Mouse (Mus musculus): ENCODE measurements around the gene Isl2. TPM values are rescaled to one million over a fixed set of nuclear protein-coding genes. Genes with fewer than 3 reads are reported as not detected.

Isl2 gene
- total and polyA plus RNA-seq, 3 experiments = 0.03 TPM; not detected in 2

DNA sequence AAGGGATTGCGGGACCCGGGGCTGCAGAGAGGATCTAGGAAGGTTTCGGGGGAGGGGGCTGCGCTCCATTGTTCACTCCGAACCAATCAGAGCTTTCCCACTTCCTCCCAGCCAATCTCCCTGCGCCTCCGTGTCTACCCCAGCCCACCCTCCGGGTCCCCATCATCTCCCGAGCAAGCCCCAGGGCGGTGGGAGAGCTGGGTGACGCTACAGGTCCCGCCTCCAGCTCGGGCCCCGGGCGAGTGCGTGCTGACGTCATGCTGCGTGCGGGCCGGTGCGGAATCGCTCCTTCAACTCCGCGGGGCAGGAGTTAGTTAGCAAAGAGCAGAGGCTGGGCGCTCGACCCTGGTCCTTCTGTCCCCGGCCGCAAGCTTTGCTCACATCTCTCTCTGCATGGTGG, 2.4 kb downstream of the Isl2 start:
- Histone ChIP-seq H3K36me3 (replicated peaks) (no peaks in the 10 kb centered on the region), H3K4me1 (ENCODE audit: insufficient read depth, low read depth, low read length) (peaks cover 3% of the 10 kb centered on the region; the same call in 1 of the 2 replicates), H3K4me3 (ENCODE audit: low read depth, low read length) (peak overlapping the region; percentile 35; the same call in 1 of the 2 replicates), H3K27me3 (ENCODE audit: insufficient read depth, low read length) (peaks cover 80% of the 10 kb centered on the region), H3K9me3 (replicated peaks) (peaks cover 7% of the 10 kb centered on the region)
- TF ChIP-seq GATA2 (IDR thresholded peaks at IDR 0.05; ENCODE audit: borderline replicate concordance, low read depth, low read length) (no peak), TAL1 (conservative IDR thresholded peaks at IDR 0.05; ENCODE audit: low read depth, low read length) (no peak), CTCF (IDR thresholded peaks at IDR 0.05; ENCODE audit: low read depth, low read length) (no peak), POLR2AphosphoS5 (IDR thresholded peaks at IDR 0.05; ENCODE audit: insufficient replicate concordance, low read depth, low read length) (no peak), GATA1 (IDR thresholded peaks at IDR 0.05; ENCODE audit: borderline replicate concordance, low read length) (no peak)
- no peak for ATAC-seq (ENCODE audit: extremely low read depth, insufficient number of reproducible peaks, low FRiP score, poor library complexity, severe bottlenecking)
- no peak for DNase-seq (ENCODE audit: low spot score)

DNA sequence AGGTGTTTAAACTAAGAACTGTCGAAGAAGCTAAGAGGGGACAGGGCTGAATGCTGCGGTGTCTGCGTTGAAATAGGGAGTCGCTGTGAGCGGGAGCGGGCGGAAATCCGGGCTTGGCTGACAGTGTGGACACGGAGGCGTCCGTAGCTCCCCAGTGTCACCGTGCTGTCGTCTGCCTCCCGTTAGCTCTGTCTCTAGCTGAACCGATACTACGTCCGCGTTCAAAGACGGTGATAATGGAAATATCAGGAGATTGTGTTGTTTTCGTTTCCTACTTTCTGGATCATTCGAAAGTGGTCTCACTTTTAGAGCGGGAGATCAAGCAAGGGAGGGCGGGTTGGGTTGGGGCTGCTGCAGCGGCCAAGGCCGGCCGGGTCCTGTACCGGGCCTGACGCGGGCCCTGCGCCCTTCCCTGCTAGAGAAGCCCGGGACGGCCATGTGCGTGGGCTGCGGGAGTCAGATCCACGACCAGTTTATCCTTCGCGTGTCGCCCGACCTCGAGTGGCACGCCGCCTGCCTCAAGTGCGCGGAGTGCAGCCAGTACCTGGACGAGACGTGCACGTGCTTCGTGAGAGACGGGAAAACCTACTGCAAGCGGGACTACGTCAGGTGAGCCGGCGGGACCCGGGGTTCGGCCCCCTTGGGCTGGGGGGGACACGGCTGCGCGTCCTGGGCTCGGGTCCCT, 3.4 kb downstream of the Isl2 start:
- Histone ChIP-seq H3K9me3 (replicated peaks) (peaks cover 12% of the 10 kb centered on the region), H3K4me1 (ENCODE audit: insufficient read depth, low read depth, low read length) (peaks cover 3% of the 10 kb centered on the region; the same call in 1 of the 2 replicates), H3K27me3 (ENCODE audit: insufficient read depth, low read length) (peaks cover 84% of the 10 kb centered on the region), H3K36me3 (replicated peaks) (no peaks in the 10 kb centered on the region), H3K4me3 (ENCODE audit: low read depth, low read length) (no peak overlapping the region)
- ATAC-seq (ENCODE audit: extremely low read depth, insufficient number of reproducible peaks, low FRiP score, poor library complexity, severe bottlenecking) (no peak), DNase-seq (ENCODE audit: low spot score) (no peak)
- TF ChIP-seq POLR2AphosphoS5 (IDR thresholded peaks at IDR 0.05; ENCODE audit: insufficient replicate concordance, low read depth, low read length) (no peak), GATA2 (IDR thresholded peaks at IDR 0.05; ENCODE audit: borderline replicate concordance, low read depth, low read length) (no peak), GATA1 (IDR thresholded peaks at IDR 0.05; ENCODE audit: borderline replicate concordance, low read length) (no peak), TAL1 (conservative IDR thresholded peaks at IDR 0.05; ENCODE audit: low read depth, low read length) (no peak), CTCF (IDR thresholded peaks at IDR 0.05; ENCODE audit: low read depth, low read length) (no peak)

DNA sequence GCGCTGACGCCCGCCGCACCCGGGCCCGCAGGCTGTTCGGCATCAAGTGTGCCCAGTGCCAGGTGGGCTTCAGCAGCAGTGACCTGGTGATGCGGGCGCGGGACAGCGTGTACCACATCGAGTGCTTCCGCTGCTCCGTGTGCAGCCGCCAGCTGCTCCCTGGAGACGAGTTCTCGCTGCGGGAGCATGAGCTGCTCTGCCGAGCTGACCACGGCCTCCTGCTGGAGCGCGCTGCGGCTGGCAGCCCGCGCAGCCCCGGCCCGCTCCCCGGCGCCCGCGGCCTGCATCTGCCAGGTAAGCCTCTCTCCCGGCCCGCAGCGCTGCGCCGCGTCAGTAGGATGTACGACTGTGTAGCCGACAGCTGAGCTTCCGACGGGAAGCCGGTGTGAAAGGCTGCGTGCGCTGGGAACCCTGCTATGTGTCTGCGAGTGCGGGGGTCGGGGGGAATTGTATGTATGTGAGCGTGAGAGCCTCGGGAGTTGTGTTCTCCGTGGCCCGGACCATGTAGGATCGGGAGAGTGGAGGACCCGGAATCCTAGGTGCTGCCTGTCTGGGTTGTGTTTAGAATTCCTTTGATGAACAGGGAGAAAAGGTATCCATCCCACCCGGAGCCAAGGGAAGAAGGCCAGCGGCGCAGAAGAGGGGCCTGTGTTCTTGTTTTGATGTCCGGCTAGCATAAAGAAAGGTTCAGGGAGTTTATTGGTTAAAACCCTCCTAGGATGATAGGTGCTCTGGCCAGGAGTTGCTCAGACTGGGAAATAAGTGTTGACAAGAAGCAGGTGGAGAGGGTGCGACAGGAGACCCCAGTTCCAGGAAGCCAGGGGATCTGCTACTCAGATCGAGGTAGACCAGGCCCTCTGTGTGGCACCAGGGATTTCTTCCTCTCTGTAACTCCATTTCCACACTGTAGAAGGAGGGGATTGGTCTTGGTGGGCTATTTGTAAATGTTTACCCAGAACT, 4.2 kb downstream of the Isl2 start:
- H3K9me3 ChIP-seq (replicated peaks) = peaks cover 12% of the 10 kb centered on the region
- TF ChIP-seq GATA2 (IDR thresholded peaks at IDR 0.05; ENCODE audit: borderline replicate concordance, low read depth, low read length) (no peak), TAL1 (conservative IDR thresholded peaks at IDR 0.05; ENCODE audit: low read depth, low read length) (no peak), GATA1 (IDR thresholded peaks at IDR 0.05; ENCODE audit: borderline replicate concordance, low read length) (no peak), CTCF (IDR thresholded peaks at IDR 0.05; ENCODE audit: low read depth, low read length) (no peak), POLR2AphosphoS5 (IDR thresholded peaks at IDR 0.05; ENCODE audit: insufficient replicate concordance, low read depth, low read length) (no peak)
- DNase-seq (ENCODE audit: low spot score) (no peak), ATAC-seq (ENCODE audit: extremely low read depth, insufficient number of reproducible peaks, low FRiP score, poor library complexity, severe bottlenecking) (no peak)
- no peak overlapping the region for H3K4me3 ChIP-seq (ENCODE audit: low read depth, low read length)
- H3K36me3 ChIP-seq (replicated peaks) = no peaks in the 10 kb centered on the region
- H3K4me1 ChIP-seq (ENCODE audit: insufficient read depth, low read depth, low read length) = peaks cover 3% of the 10 kb centered on the region; the same call in 1 of the 2 replicates
- H3K27me3 ChIP-seq (ENCODE audit: insufficient read depth, low read length) = peaks cover 78% of the 10 kb centered on the region

DNA sequence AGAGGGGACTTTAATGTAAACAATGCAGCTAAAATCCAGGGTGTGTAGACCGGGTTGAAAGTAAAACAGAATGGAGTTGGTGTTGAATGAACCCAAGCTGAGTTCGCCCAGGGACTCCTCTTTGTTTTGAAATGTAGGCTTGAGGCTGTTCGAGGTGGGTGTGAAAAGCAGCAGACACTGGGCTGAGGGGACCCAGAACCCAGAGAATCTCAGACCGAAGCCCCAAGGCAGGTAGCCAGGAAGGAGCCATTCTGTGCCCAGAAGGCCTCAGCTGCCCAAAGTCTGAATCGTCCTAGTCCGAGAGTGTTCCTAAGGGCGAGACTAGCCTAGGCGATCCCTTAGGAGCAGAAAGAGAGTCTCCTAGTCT, 4.8 kb downstream of the Isl2 start:
- ATAC-seq (ENCODE audit: extremely low read depth, insufficient number of reproducible peaks, low FRiP score, poor library complexity, severe bottlenecking) = no peak
- Histone ChIP-seq H3K9me3 (replicated peaks) (peaks cover 12% of the 10 kb centered on the region), H3K4me3 (ENCODE audit: low read depth, low read length) (no peak overlapping the region), H3K4me1 (ENCODE audit: insufficient read depth, low read depth, low read length) (peaks cover 3% of the 10 kb centered on the region; the same call in 1 of the 2 replicates), H3K36me3 (replicated peaks) (no peaks in the 10 kb centered on the region), H3K27me3 (ENCODE audit: insufficient read depth, low read length) (peaks cover 73% of the 10 kb centered on the region)
- no peak for TF ChIP-seq CTCF (IDR thresholded peaks at IDR 0.05; ENCODE audit: low read depth, low read length)
- no peak for TF ChIP-seq TAL1 (conservative IDR thresholded peaks at IDR 0.05; ENCODE audit: low read depth, low read length)
- TF ChIP-seq GATA1 (IDR thresholded peaks at IDR 0.05; ENCODE audit: borderline replicate concordance, low read length) = no peak
- no peak for TF ChIP-seq POLR2AphosphoS5 (IDR thresholded peaks at IDR 0.05; ENCODE audit: insufficient replicate concordance, low read depth, low read length)
- no peak for TF ChIP-seq GATA2 (IDR thresholded peaks at IDR 0.05; ENCODE audit: borderline replicate concordance, low read depth, low read length)
- DNase-seq (ENCODE audit: low spot score) = no peak

DNA sequence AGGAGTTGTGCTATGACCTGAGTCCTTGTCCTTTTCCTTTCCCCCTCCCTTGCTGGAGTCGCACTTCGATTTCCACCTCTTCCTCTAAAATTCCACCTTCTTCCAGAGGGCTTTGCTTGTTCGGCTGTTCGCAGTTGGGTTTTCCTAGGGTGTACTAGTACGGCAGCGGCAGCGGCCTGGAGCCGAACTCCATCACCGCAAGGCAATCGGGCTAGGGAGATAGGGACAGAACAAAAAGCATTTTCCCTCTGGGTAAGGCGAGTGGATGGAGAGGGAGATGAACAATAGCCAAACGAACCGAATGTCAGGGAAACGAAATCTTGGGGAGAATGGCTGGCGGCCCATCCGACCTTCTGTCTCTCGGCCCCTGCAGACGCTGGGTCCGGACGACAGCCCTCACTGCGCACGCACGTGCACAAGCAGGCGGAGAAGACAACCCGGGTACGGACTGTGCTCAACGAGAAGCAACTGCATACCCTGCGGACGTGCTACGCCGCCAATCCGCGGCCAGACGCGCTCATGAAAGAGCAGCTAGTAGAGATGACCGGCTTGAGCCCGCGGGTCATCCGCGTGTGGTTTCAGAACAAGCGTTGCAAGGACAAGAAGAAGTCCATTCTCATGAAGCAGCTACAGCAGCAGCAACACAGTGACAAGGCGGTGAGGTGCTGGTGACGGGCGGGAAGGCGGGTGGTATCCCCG, 5.4 kb downstream of the Isl2 start:
- Histone ChIP-seq H3K36me3 (replicated peaks) (no peaks in the 10 kb centered on the region), H3K9me3 (replicated peaks) (peaks cover 12% of the 10 kb centered on the region), H3K4me1 (ENCODE audit: insufficient read depth, low read depth, low read length) (peaks cover 3% of the 10 kb centered on the region; the same call in 1 of the 2 replicates), H3K4me3 (ENCODE audit: low read depth, low read length) (no peak overlapping the region), H3K27me3 (ENCODE audit: insufficient read depth, low read length) (peaks cover 71% of the 10 kb centered on the region)
- ATAC-seq (ENCODE audit: extremely low read depth, insufficient number of reproducible peaks, low FRiP score, poor library complexity, severe bottlenecking) (no peak), DNase-seq (ENCODE audit: low spot score) (no peak)
- TF ChIP-seq CTCF (IDR thresholded peaks at IDR 0.05; ENCODE audit: low read depth, low read length) (no peak), POLR2AphosphoS5 (IDR thresholded peaks at IDR 0.05; ENCODE audit: insufficient replicate concordance, low read depth, low read length) (no peak), TAL1 (conservative IDR thresholded peaks at IDR 0.05; ENCODE audit: low read depth, low read length) (no peak), GATA2 (IDR thresholded peaks at IDR 0.05; ENCODE audit: borderline replicate concordance, low read depth, low read length) (no peak), GATA1 (IDR thresholded peaks at IDR 0.05; ENCODE audit: borderline replicate concordance, low read length) (no peak)
